In genomic region chr5:96917596-96918258, GRCm38 (mm10) we compare ENCODE assay signal across 8 mouse cellular contexts.
DNase-seq lines count a peak whose midpoint lies in the region; ATAC-seq and TF ChIP-seq lines count a peak whose summit lies in the region.

No protein-coding gene starts in this region.

- 0 out of 2 replicates have a peak, but pooled peaks cover 10% of the 10 kb centered on the region for H3K4me1 ChIP-seq in hindbrain, postnatal 0 days (ENCODE audit: insufficient read depth, low read length)
- peaks cover 88% of the 10 kb centered on the region for H3K4me1 ChIP-seq in liver, postnatal 0 days (ENCODE audit: insufficient read depth)
- peaks cover 9% of the 10 kb centered on the region; the same call in 1 of the 2 replicates for H3K4me1 ChIP-seq in stomach, embryonic 14.5 days (ENCODE audit: control insufficient read depth, insufficient read depth, low read length)

- H3K36me3 ChIP-seq in hindbrain, postnatal 0 days (ENCODE audit: insufficient read depth, low read length), result no peaks in the 10 kb centered on the region
- H3K36me3 ChIP-seq in liver, postnatal 0 days (replicated peaks; ENCODE audit: insufficient read depth, low read length), result no peaks in the 10 kb centered on the region
- H3K36me3 ChIP-seq in stomach, embryonic 14.5 days (ENCODE audit: control insufficient read depth, insufficient read depth, low read length), result no peaks in the 10 kb centered on the region

- no peaks in the 10 kb centered on the region for H3K27me3 ChIP-seq in hindbrain, postnatal 0 days (ENCODE audit: insufficient read depth, low read length)
- no peaks in the 10 kb centered on the region for H3K27me3 ChIP-seq in liver, postnatal 0 days (ENCODE audit: insufficient read depth, low read length)
- H3K27me3 ChIP-seq in stomach, embryonic 14.5 days (ENCODE audit: control insufficient read depth, insufficient read depth, low read length), result no peaks in the 10 kb centered on the region

- TF ChIP-seq EP300 in liver, postnatal 0 days (IDR thresholded peaks at IDR 0.05; ENCODE audit: low read depth), result peak; percentile 41; the same call in 1 of the 2 replicates

- ATAC-seq in hindbrain, postnatal 0 days, result peak; percentile 87
- no peak for ATAC-seq in liver, postnatal 0 days
- no peak for ATAC-seq in stomach, embryonic 14.5 days (ENCODE audit: insufficient number of reproducible peaks, insufficient read depth, low FRiP score, low read depth)

- H3K27ac ChIP-seq in hindbrain, postnatal 0 days, result peak overlapping the region; percentile 51
- H3K27ac ChIP-seq in liver, postnatal 0 days (ENCODE audit: low read depth), result peak overlapping the region; percentile 89
- H3K27ac ChIP-seq in stomach, embryonic 14.5 days (ENCODE audit: low read length), result peak overlapping the region; percentile 10; the same call in 1 of the 2 replicates

- WGBS in hindbrain, postnatal 0 days, result 30% methylated on average over 10 of the region's 10 CpGs
- 37% methylated on average over 10 of the region's 10 CpGs for WGBS in liver, postnatal 0 days (ENCODE audit: insufficient replicate concordance)
- WGBS in stomach, embryonic 14.5 days, result 36% methylated on average over 10 of the region's 10 CpGs

- H3K4me2 ChIP-seq in hindbrain, postnatal 0 days (ENCODE audit: low read depth, low read length), result peak overlapping the region; percentile 3; the same call in 1 of the 2 replicates
- H3K4me2 ChIP-seq in liver, postnatal 0 days (ENCODE audit: low read depth, low read length), result peak overlapping the region; percentile 15
- no peak overlapping the region for H3K4me2 ChIP-seq in stomach, embryonic 14.5 days (replicated peaks; ENCODE audit: low read depth, low read length)

- H3K4me3 ChIP-seq in hindbrain, postnatal 0 days (ENCODE audit: low read length), result no peak overlapping the region
- H3K4me3 ChIP-seq in liver, postnatal 0 days (ENCODE audit: low read depth, low read length), result no peak overlapping the region
- no peak overlapping the region for H3K4me3 ChIP-seq in stomach, embryonic 14.5 days (ENCODE audit: low read depth, low read length)

- H3K9ac ChIP-seq in hindbrain, postnatal 0 days (replicated peaks; ENCODE audit: low read length), result no peak overlapping the region
- H3K9ac ChIP-seq in liver, postnatal 0 days (replicated peaks), result no peak overlapping the region
- no peak overlapping the region for H3K9ac ChIP-seq in stomach, embryonic 14.5 days (replicated peaks; ENCODE audit: low read depth, low read length)

- peak; percentile 24 for DNase-seq in cerebellum, adult 9-11 months
- DNase-seq in cerebellum, postnatal 25 days, result no peak
- peak; percentile 12 for DNase-seq in spleen, adult 12 weeks (ENCODE audit: low spot score)
- no peak for DNase-seq in spleen, adult 18-20 months
- peak; percentile 80 for DNase-seq in hindbrain, postnatal 0 days (ENCODE audit: low spot score)
- DNase-seq in liver, postnatal 0 days, result no peak
- no peak for DNase-seq in MN1 (ENCODE audit: low spot score)

- no peak for TF ChIP-seq CTCF in hindbrain, postnatal 0 days (IDR thresholded peaks at IDR 0.05; ENCODE audit: low read depth)
- TF ChIP-seq CTCF in liver, postnatal 0 days (IDR thresholded peaks at IDR 0.05; ENCODE audit: low read depth), result no peak

- no peaks in the 10 kb centered on the region for H3K9me3 ChIP-seq in hindbrain, postnatal 0 days (ENCODE audit: low read length)
- no peaks in the 10 kb centered on the region for H3K9me3 ChIP-seq in liver, postnatal 0 days (ENCODE audit: low read length)
- H3K9me3 ChIP-seq in stomach, embryonic 14.5 days (ENCODE audit: control insufficient read depth, low read depth, low read length), result no peaks in the 10 kb centered on the region

Comparison
In these comparisons a context has a peak if more than half of its experiments do, and no peak if none do; other contexts are left out.
1. DNase-seq: peak in cerebellum, adult 9-11 months (single experiment), spleen, adult 12 weeks (single experiment) and hindbrain, postnatal 0 days (single experiment); none in cerebellum, postnatal 25 days (0 of 2), spleen, adult 18-20 months (0 of 2), liver, postnatal 0 days (single experiment) and MN1 (single experiment).
2. H3K27ac ChIP-seq: peak in every context shown above with its lines; median percentile 89 in liver, postnatal 0 days; 51 in hindbrain, postnatal 0 days; 10 in stomach, embryonic 14.5 days.